Mouse (Mus musculus): ENCODE data around the gene Zkscan16.

DNA sequence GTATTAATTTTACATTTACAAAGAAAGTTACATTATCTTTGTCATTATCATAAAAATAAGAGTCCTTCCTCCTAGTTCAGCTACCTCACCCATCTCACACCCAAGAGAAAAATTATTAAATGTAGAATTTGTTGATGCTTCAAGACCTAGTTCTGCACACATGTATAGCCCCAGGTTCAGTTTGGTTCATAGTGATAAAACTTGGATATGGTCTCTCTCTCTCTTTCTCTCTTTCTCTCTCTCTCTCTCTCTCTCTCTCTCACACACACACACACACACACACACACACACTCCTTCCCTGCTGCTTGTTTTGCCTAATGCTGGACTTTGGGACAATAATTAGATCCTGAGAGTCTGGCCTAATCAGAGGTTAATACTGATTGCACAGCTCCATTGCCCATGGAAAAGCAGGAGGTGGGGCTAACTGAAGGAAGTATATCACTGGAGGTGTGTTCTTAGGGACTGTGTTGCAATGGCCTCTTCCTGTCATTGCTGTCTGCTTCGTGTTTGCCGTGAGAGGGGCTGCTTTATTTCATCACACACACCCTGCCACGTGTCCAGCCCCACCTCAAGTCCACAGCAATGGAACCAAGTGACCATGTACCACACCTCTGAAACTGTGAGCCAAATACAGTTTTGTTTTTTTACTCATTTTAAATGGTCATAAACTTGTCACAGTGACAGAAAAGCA, 29.9 kb upstream of the Zkscan16 start:
- TF ChIP-seq POLR2A (IDR thresholded peaks at IDR 0.05; ENCODE audit: control insufficient read depth, extremely low read depth, insufficient read depth, low read length, poor library complexity) = no peak
- no peak for TF ChIP-seq CTCF (IDR thresholded peaks at IDR 0.05; ENCODE audit: borderline replicate concordance, control insufficient read depth, extremely low read depth, insufficient read depth, low read length, poor library complexity)
